27 mouse cellular contexts compared by ENCODE assay signal in genomic region chr17:47657901-47658300, GRCm38 (mm10). TPM values are rescaled to one million over a fixed set of nuclear protein-coding genes. Genes with fewer than 3 reads are reported as not detected.
A peak's percentile ranks its signal among the peaks of the same experiment; 100 is the strongest.
DNase-seq lines count a peak whose midpoint lies in the region; ATAC-seq and TF ChIP-seq lines count a peak whose summit lies in the region.
"Had no signal": no experiment of that assay in that cellular context is flagged by ENCODE, and none has a peak within 500 bp of the region (broad histone marks: within the 10 kb centered on the region; RNA-seq: fewer than 3 reads in every experiment).

No protein-coding gene starts in this region.

- TF ChIP-seq POLR2A in bone marrow macrophage, adult 2 months (IDR thresholded peaks at IDR 0.05; ENCODE audit: borderline replicate concordance, low read depth, low read length): no peak

- peaks cover 7% of the 10 kb centered on the region; the same call in 1 of the 2 replicates for H3K36me3 ChIP-seq in heart, embryonic 10.5 days
- no peaks in the 10 kb centered on the region for H3K36me3 ChIP-seq in lung, postnatal 0 days (ENCODE audit: insufficient read depth, low read length)
- H3K36me3 ChIP-seq in intestine, embryonic 16.5 days (ENCODE audit: control insufficient read depth, insufficient read depth, low read length): no peaks in the 10 kb centered on the region
- H3K36me3 ChIP-seq: embryonic facial prominence, embryonic 15.5 days had no signal

- intact Hi-C loops in heart, postnatal 10 days (cut with DNase I): no loop called here

- 78% methylated on average over 4 of the region's 4 CpGs for WGBS in heart, embryonic 10.5 days
- WGBS in lung, postnatal 0 days: 76% methylated on average over 4 of the region's 4 CpGs
- 75% methylated on average over 4 of the region's 4 CpGs for WGBS in intestine, embryonic 16.5 days

- TF ChIP-seq CTCF in lung, postnatal 0 days (IDR thresholded peaks at IDR 0.05): peak; percentile 21
- no peak for TF ChIP-seq CTCF in bone marrow macrophage, adult 2 months (IDR thresholded peaks at IDR 0.05; ENCODE audit: low read depth, low read length)

- DNase-seq in heart, embryonic 10.5 days (ENCODE audit: low spot score): peak; percentile 56
- no peak for DNase-seq in heart, postnatal 10 days
- no peak for DNase-seq in lung, postnatal 0 days (ENCODE audit: low spot score)
- DNase-seq in lung, postnatal 25 days (ENCODE audit: low spot score): no peak
- DNase-seq: adrenal gland, adult 8-10 months; adrenal gland, postnatal 14 days; adrenal gland, postnatal 36 days; cerebellum, adult 11 months; cerebellum, adult 18-20 months; cerebellum, adult 8-10 months; cerebellum, adult 9-11 months; cerebellum, postnatal 14 days; cerebellum, postnatal 36 days; embryo, embryonic 11 days had no signal

- H3K9ac ChIP-seq in lung, postnatal 0 days (replicated peaks; ENCODE audit: low read depth): no peak overlapping the region
- H3K9ac ChIP-seq in intestine, embryonic 16.5 days (ENCODE audit: low read depth, low read length): no peak overlapping the region
- H3K9ac ChIP-seq: embryonic facial prominence, embryonic 13.5 days; embryonic facial prominence, embryonic 15.5 days; forebrain, embryonic 12.5 days had no signal

- TF ChIP-seq EP300 in lung, postnatal 0 days (IDR thresholded peaks at IDR 0.05): no peak

- H3K27ac ChIP-seq in heart, embryonic 10.5 days: no peak overlapping the region
- H3K27ac ChIP-seq in lung, postnatal 0 days (ENCODE audit: low read length): no peak overlapping the region
- peak overlapping the region; percentile 94 for H3K27ac ChIP-seq in bone marrow macrophage, adult 2 months (ENCODE audit: insufficient read depth, low read depth, low read length)
- no peak overlapping the region for H3K27ac ChIP-seq in intestine, embryonic 16.5 days (ENCODE audit: low read length)
- H3K27ac ChIP-seq: embryonic facial prominence, embryonic 13.5 days; embryonic facial prominence, embryonic 15.5 days; forebrain, embryonic 10.5 days; forebrain, embryonic 12.5 days had no signal

- no peak for ATAC-seq in lung, postnatal 0 days
- no peak for ATAC-seq in intestine, embryonic 16.5 days
- no peak for ATAC-seq in monocyte, adult 5-6 weeks (replicated peaks; ENCODE audit: insufficient number of reproducible peaks, low FRiP score, low TSS enrichment, poor library complexity, severe bottlenecking)
- ATAC-seq: activated CD4-positive, CD25-positive, alpha-beta regulatory T cell, adult 4 months; forebrain, embryonic 14.5 days; forebrain, embryonic 16.5 days; Patski had no signal

- H3K4me2 ChIP-seq in lung, postnatal 0 days (replicated peaks; ENCODE audit: low read depth, low read length): no peak overlapping the region
- no peak overlapping the region for H3K4me2 ChIP-seq in intestine, embryonic 16.5 days (ENCODE audit: low read depth, low read length)
- H3K4me2 ChIP-seq: embryonic facial prominence, embryonic 13.5 days; embryonic facial prominence, embryonic 15.5 days; forebrain, embryonic 12.5 days had no signal

- H3K27me3 ChIP-seq in heart, embryonic 10.5 days (ENCODE audit: insufficient read depth, poor library complexity, severe bottlenecking): no peaks in the 10 kb centered on the region
- H3K27me3 ChIP-seq in lung, postnatal 0 days (replicated peaks; ENCODE audit: insufficient read depth, low read length): no peaks in the 10 kb centered on the region
- no peaks in the 10 kb centered on the region for H3K27me3 ChIP-seq in intestine, embryonic 16.5 days (replicated peaks; ENCODE audit: control insufficient read depth, insufficient read depth, low read length)
- H3K27me3 ChIP-seq: embryonic facial prominence, embryonic 13.5 days; embryonic facial prominence, embryonic 15.5 days; forebrain, embryonic 12.5 days; Patski had no signal

- no peak overlapping the region for H3K4me3 ChIP-seq in heart, embryonic 10.5 days
- no peak overlapping the region for H3K4me3 ChIP-seq in lung, postnatal 0 days (ENCODE audit: low read depth, low read length)
- H3K4me3 ChIP-seq in bone marrow macrophage, adult 2 months (ENCODE audit: insufficient read depth, low read length): no peak overlapping the region
- no peak overlapping the region for H3K4me3 ChIP-seq in intestine, embryonic 16.5 days (ENCODE audit: low read length)
- H3K4me3 ChIP-seq: embryonic facial prominence, embryonic 13.5 days; embryonic facial prominence, embryonic 15.5 days; erythroblast, embryonic 14.5 days; forebrain, embryonic 10.5 days; forebrain, embryonic 12.5 days had no signal

- H3K9me3 ChIP-seq in heart, embryonic 10.5 days: no peaks in the 10 kb centered on the region
- no peaks in the 10 kb centered on the region for H3K9me3 ChIP-seq in lung, postnatal 0 days (ENCODE audit: low read length)
- H3K9me3 ChIP-seq in intestine, embryonic 16.5 days (ENCODE audit: control insufficient read depth, low read length): no peaks in the 10 kb centered on the region
- H3K9me3 ChIP-seq: embryonic facial prominence, embryonic 13.5 days; embryonic facial prominence, embryonic 15.5 days; forebrain, embryonic 10.5 days; forebrain, embryonic 12.5 days; G1E had no signal

- no peaks in the 10 kb centered on the region for H3K4me1 ChIP-seq in heart, embryonic 10.5 days
- H3K4me1 ChIP-seq in lung, postnatal 0 days (ENCODE audit: insufficient read depth, low read depth, low read length): no peaks in the 10 kb centered on the region
- peaks cover 40% of the 10 kb centered on the region for H3K4me1 ChIP-seq in bone marrow macrophage, adult 2 months (ENCODE audit: control insufficient read depth, insufficient read depth, low read length)
- peaks cover 2% of the 10 kb centered on the region; the same call in 1 of the 2 replicates for H3K4me1 ChIP-seq in intestine, embryonic 16.5 days (ENCODE audit: control insufficient read depth, insufficient read depth, low read length)
- H3K4me1 ChIP-seq: embryonic facial prominence, embryonic 13.5 days; embryonic facial prominence, embryonic 15.5 days had no signal

RNA-seq across cellular contexts. Expression of gene Usp49, which starts 27.4 kb away (rescaled TPM):
- polyA plus RNA-seq in heart, embryonic 10.5 days (2016; fragmentation: Nextera tagmentation; extraction: Ambion mirVana): 3.2 and 4.5 TPM in 2 replicates
- 1 to 10 TPM; 5.4 to 5.5 TPM for total RNA-seq in heart, postnatal 10 days (2021)
- 3.3 and 4.1 TPM in 2 replicates for polyA plus RNA-seq in lung, postnatal 0 days (2015; fragmentation: Nextera tagmentation; extraction: Ambion mirVana)
- 7.3 and 8.6 TPM in 2 replicates for polyA plus RNA-seq in bone marrow macrophage, adult 2 months (2012; ENCODE audit: insufficient read depth, insufficient read length, missing spikeins)
- 3.8 and 4.2 TPM in 2 replicates for polyA plus RNA-seq in intestine, embryonic 16.5 days (2015; fragmentation: Nextera tagmentation; extraction: Ambion mirVana)
- total RNA-seq in monocyte, adult 5-6 weeks (2017): 2.6 to 3.9 TPM (median 3.0 TPM) in 3 replicates

RNA-seq across cellular contexts. Expression of gene Tomm6, which starts 30.3 kb away (rescaled TPM):
- polyA plus RNA-seq in heart, embryonic 10.5 days (2016; fragmentation: Nextera tagmentation; extraction: Ambion mirVana): 320 and 356 TPM in 2 replicates
- total RNA-seq in heart, postnatal 10 days (2021): 100 to 1,000 TPM; 150 to 154 TPM
- polyA plus RNA-seq in lung, postnatal 0 days (2015; fragmentation: Nextera tagmentation; extraction: Ambion mirVana): 303 and 324 TPM in 2 replicates
- 220 TPM in 2 replicates for polyA plus RNA-seq in bone marrow macrophage, adult 2 months (2012; ENCODE audit: insufficient read depth, insufficient read length, missing spikeins)
- polyA plus RNA-seq in intestine, embryonic 16.5 days (2015; fragmentation: Nextera tagmentation; extraction: Ambion mirVana): 426 and 427 TPM in 2 replicates
- 17.7 to 36.4 TPM (median 24.6 TPM) in 3 replicates for total RNA-seq in monocyte, adult 5-6 weeks (2017)

RNA-seq across cellular contexts. Expression of gene Frs3, which starts 30.9 kb away (rescaled TPM):
- polyA plus RNA-seq in heart, embryonic 10.5 days (2016; fragmentation: Nextera tagmentation; extraction: Ambion mirVana): 4.6 and 5.2 TPM in 2 replicates
- 1 to 10 TPM; 4.0 to 5.1 TPM for total RNA-seq in heart, postnatal 10 days (2021)
- polyA plus RNA-seq in lung, postnatal 0 days (2015; fragmentation: Nextera tagmentation; extraction: Ambion mirVana): 4.1 TPM in 2 replicates
- polyA plus RNA-seq in bone marrow macrophage, adult 2 months (2012; ENCODE audit: insufficient read depth, insufficient read length, missing spikeins): 3.1 and 8.4 TPM in 2 replicates
- 3.2 and 4.4 TPM in 2 replicates for polyA plus RNA-seq in intestine, embryonic 16.5 days (2015; fragmentation: Nextera tagmentation; extraction: Ambion mirVana)
- 0.38 to 1.4 TPM (median 1.3 TPM) in 3 replicates for total RNA-seq in monocyte, adult 5-6 weeks (2017)
- polyA plus RNA-seq: activated CD4-positive, CD25-positive, alpha-beta regulatory T cell, adult 4 months had no signal

RNA-seq across cellular contexts. Expression of gene Gm21981, which starts 36.4 kb away (rescaled TPM):
- polyA plus RNA-seq in heart, embryonic 10.5 days (2016; fragmentation: Nextera tagmentation; extraction: Ambion mirVana): 0.14 and 0.16 TPM in 2 replicates
- total RNA-seq in heart, postnatal 10 days (2021): 1 to 10 TPM in 1 of 2 experiments, under 1 TPM in 1; 0.15 to 1.2 TPM
- 0.18 and 0.42 TPM in 2 replicates for polyA plus RNA-seq in lung, postnatal 0 days (2015; fragmentation: Nextera tagmentation; extraction: Ambion mirVana)
- 0.58 and 0.97 TPM in 2 replicates for polyA plus RNA-seq in bone marrow macrophage, adult 2 months (2012; ENCODE audit: insufficient read depth, insufficient read length, missing spikeins)
- polyA plus RNA-seq in intestine, embryonic 16.5 days (2015; fragmentation: Nextera tagmentation; extraction: Ambion mirVana): 0.16 and 0.26 TPM in 2 replicates
- 0.29 TPM in 1 of 3 replicates, not detected in the others for total RNA-seq in monocyte, adult 5-6 weeks (2017)
- polyA plus RNA-seq: activated CD4-positive, CD25-positive, alpha-beta regulatory T cell, adult 4 months; erythroblast, embryonic 14.5 days had no signal

RNA-seq across cellular contexts. Expression of gene Prickle4, which starts 36.6 kb away (rescaled TPM):
- 0.79 TPM in 1 of 2 replicates, not detected in the other for polyA plus RNA-seq in heart, embryonic 10.5 days (2016; fragmentation: Nextera tagmentation; extraction: Ambion mirVana)
- total RNA-seq in heart, postnatal 10 days (2021): 1 to 10 TPM; 2.8 to 3.5 TPM
- 0.94 and 1.9 TPM in 2 replicates for polyA plus RNA-seq in lung, postnatal 0 days (2015; fragmentation: Nextera tagmentation; extraction: Ambion mirVana)
- polyA plus RNA-seq in bone marrow macrophage, adult 2 months (2012; ENCODE audit: insufficient read depth, insufficient read length, missing spikeins): 2.9 and 3.2 TPM in 2 replicates
- 0.69 and 1.8 TPM in 2 replicates for polyA plus RNA-seq in intestine, embryonic 16.5 days (2015; fragmentation: Nextera tagmentation; extraction: Ambion mirVana)
- not detected in 3 replicates for total RNA-seq in monocyte, adult 5-6 weeks (2017)
- total RNA-seq: G1E had no signal
- polyA plus RNA-seq: activated CD4-positive, CD25-positive, alpha-beta regulatory T cell, adult 4 months had no signal
